Mouse (Mus musculus) neural tube, embryonic 15.5 days (tissue): Measurements from ENCODE around the gene Chn2. TPM values are rescaled to one million over a fixed set of nuclear protein-coding genes. Genes with fewer than 3 reads are reported as not detected.

ENCODE experiments used
- ATAC-seq: fragments of 200-750 bp; cut with Nextera tagmentation; 2 replicates; pipeline ENCODE4 v1.8.0; 2017; ENCODE audit warnings: mild to moderate bottlenecking, moderate TSS enrichment, moderate library complexity; ENCODE audit not compliant: low FRiP score
- H3K27ac ChIP-seq: fragments of 300-500 bp; sonication (generic); replicated peaks from 2 replicates; pipeline ENCODE4 v1.5.1; 2015; ENCODE audit warnings: mild to moderate bottlenecking, inconsistent platforms
- H3K27me3 ChIP-seq: fragments of 300-500 bp; sonication (generic); replicated peaks from 2 replicates; pipeline ENCODE4 v1.6.1; 2015; ENCODE audit warnings: inconsistent platforms
- H3K36me3 ChIP-seq: fragments of 300-500 bp; sonication (generic); 2 replicates; pipeline ENCODE4 v1.6.1; 2015; ENCODE audit warnings: inconsistent platforms
- H3K4me1 ChIP-seq: fragments of 300-500 bp; sonication (generic); 2 replicates; pipeline ENCODE4 v1.6.1; 2015; ENCODE audit warnings: inconsistent platforms
- H3K4me2 ChIP-seq: fragments of 300-500 bp; sonication (generic); 2 replicates; pipeline ENCODE4 v1.6.1; 2015; ENCODE audit warnings: inconsistent platforms, mild to moderate bottlenecking, moderate library complexity
- H3K4me3 ChIP-seq: fragments of 300-500 bp; sonication (generic); replicated peaks from 2 replicates; pipeline ENCODE4 v1.5.1; 2015; ENCODE audit warnings: mild to moderate bottlenecking, inconsistent platforms
- H3K9ac ChIP-seq: fragments of 300-500 bp; sonication (generic); replicated peaks from 2 replicates; pipeline ENCODE4 v1.6.1; 2015; ENCODE audit warnings: mild to moderate bottlenecking, inconsistent platforms
- H3K9me3 ChIP-seq: fragments of 300-500 bp; sonication (generic); replicated peaks from 2 replicates; pipeline ENCODE4 v1.6.1; 2016; ENCODE audit warnings: inconsistent platforms
- WGBS: fragments of 180-500 bp; shearing (Covaris S2); methylation state at CpG from one replicate; pipeline ENCODE4 v1.1.7; 2015; ENCODE audit warnings: mixed read lengths; 5-methylcytosine and 5-hydroxymethylcytosine counted together
- polyA plus RNA-seq: library from polyadenylated mRNA; unstranded; fragments of >200 nt; fragmentation: Nextera tagmentation; extraction: Ambion mirVana; gene quantifications from 2 replicates; pipeline ENCODE4 v1.2.1, GENCODE M21; 2015

Chn2 gene
- polyA plus RNA-seq, 1 experiment from 2014 or later = 17.6 TPM

DNA sequence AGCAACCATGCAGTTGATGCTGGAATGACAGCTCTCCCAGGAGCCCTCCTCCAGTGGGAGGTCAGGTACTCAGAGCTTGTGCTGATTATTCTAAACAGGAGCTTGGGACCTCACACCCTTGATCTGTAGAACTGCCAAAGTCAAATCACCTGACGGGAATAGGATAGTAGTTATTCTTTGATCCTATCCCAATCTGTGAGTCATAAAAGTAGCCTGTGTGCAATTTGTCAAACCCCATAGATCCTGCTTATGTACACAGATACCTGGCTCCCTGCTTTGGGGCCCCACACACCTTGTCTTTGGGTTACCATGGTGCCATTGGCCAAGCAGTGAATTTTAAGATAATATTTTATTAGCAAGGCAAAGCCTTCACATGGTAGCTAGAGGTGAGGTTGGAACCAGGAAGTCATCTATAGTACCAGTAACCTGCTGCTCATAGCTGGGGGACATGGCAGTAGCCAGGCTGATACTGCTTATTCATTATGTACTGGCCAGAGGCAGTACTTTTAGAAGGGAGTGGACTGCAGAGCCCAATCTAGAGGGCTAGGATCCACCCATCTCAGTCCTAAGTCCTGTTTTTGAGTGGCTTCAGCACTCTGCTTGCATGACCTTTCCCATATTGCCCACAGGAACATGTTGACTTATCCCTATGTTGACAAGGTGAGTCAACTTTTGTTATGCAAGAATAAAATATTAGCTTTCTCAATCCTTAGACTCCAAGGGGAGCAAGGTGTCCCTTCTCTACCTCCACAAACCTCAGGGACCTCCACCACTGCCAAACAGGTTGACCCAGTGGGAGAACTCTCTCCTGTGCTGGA, 139.9 kb downstream of the Chn2 start:
- H3K36me3 ChIP-seq = no peaks in the 10 kb centered on the region

DNA sequence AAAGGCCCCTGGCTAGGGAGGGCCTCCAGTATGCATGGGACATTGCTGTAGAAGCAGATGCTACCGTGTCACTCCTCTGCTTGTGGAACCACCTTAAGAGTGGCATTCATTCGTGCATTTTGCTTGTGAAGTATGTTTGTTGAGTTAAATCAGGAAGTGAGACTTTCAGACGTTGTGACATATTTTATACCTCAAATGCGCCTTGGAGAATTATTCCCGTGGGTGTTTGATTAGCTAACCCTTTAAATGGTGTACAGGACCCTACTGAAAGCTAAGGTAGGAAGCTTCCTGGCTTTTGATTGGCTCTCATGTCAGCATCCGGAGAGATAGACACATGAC, 140.5 kb downstream of the Chn2 start:
- H3K9me3 ChIP-seq = no peaks in the 10 kb centered on the region
- no peaks in the 10 kb centered on the region for H3K36me3 ChIP-seq
- H3K27ac ChIP-seq = no peak overlapping the region
- no peak overlapping the region for H3K9ac ChIP-seq
- H3K4me3 ChIP-seq = no peak overlapping the region
- H3K4me1 ChIP-seq = peaks cover 7% of the 10 kb centered on the region
- no peak overlapping the region for H3K4me2 ChIP-seq
- no peaks in the 10 kb centered on the region for H3K27me3 ChIP-seq
- ATAC-seq = no peak
- WGBS = 90% methylated on average over 6 of the region's 6 CpGs

More for the DNA sequence above, 139.9 kb downstream of the Chn2 start:
- H3K4me3 ChIP-seq = no peak overlapping the region
- 86% methylated on average over 1 of the region's 1 CpGs for WGBS
- no peak for ATAC-seq
- no peak overlapping the region for H3K9ac ChIP-seq
- peaks cover 7% of the 10 kb centered on the region for H3K4me1 ChIP-seq
- H3K4me2 ChIP-seq = no peak overlapping the region
- H3K27me3 ChIP-seq = no peaks in the 10 kb centered on the region
- H3K27ac ChIP-seq = no peak overlapping the region
- H3K9me3 ChIP-seq = no peaks in the 10 kb centered on the region

DNA sequence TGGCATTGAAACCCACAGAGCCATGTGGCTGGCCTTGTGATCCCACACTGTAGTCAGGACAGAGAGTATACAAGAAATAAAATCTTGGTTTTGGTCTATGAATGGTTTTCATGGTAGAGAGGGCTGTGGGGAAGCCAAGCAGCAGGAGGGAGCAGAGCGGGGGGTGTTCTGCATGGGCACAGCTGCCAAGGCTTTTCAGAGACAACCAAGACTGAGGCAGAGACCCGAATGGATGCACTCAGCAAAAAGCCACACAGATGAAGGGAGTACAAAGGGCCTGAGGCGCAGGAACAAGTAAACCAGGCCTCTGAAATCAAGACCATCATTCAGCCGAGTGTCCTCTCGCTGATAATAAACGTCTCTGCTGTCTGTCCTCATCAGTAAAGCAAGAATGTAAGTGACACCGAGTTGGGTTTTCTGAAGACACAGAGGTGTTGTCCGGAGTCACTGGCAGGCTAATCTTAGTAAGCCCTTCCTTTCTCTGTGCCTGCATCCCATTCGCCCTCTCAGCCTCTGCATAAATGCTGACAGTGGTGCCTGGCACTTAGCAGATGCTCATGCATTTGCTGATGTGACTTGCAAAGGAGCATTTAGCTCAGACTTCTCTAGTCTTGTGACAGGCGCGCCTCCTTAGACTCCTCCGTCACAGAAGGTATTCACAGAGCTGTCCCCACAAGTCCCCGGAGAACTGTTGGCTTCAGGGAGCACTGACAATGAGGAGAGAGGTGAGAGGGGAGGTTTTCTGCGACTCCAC, 144.6 kb downstream of the Chn2 start:
- Histone ChIP-seq H3K4me3 (no peak overlapping the region), H3K9me3 (no peaks in the 10 kb centered on the region), H3K4me2 (no peak overlapping the region), H3K9ac (no peak overlapping the region), H3K27me3 (no peaks in the 10 kb centered on the region), H3K36me3 (no peaks in the 10 kb centered on the region), H3K27ac (no peak overlapping the region), H3K4me1 (no peaks in the 10 kb centered on the region)
- 53% methylated on average over 14 of the region's 14 CpGs for WGBS
- ATAC-seq = no peak

DNA sequence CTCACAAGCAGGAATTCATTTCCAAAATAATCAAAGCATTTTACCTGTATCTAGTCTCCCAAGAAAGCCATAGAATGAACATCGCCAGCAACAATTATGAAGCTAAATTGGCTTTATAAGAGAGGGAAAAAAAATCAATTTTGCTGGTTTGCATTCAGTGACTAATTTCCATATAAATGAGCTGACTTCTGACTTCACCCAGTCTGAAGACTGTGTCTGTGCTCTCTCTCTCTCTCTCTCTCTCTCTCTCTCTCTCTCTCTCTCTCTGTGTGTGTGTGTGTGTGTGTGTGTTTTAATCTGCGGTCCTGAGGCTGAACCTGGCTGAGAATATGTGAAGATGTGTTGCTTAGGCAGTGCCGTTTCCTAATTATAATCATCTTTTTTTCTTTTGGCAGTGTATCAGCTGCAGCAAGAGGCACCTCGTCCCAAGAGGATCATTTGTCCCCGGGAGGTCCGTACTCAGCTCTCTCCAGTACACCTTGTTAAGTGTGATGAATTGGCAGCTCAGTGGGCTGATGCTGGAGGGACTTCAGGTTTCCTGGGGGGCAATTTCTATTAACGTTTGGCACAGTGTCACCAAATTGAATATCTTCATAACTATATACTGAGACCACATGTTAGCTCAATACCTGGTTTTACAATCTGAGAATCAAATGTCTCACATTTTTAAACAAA, 154.4 kb downstream of the Chn2 start:
- H3K27me3 ChIP-seq = no peaks in the 10 kb centered on the region
- no peak overlapping the region for H3K9ac ChIP-seq
- H3K9me3 ChIP-seq = no peaks in the 10 kb centered on the region
- WGBS = 22% methylated on average over 7 of the region's 7 CpGs
- H3K4me3 ChIP-seq = no peak overlapping the region
- no peaks in the 10 kb centered on the region for H3K36me3 ChIP-seq
- ATAC-seq = peak; percentile 38; the same call in 1 of the 2 replicates
- H3K4me2 ChIP-seq = no peak overlapping the region
- H3K4me1 ChIP-seq = peaks cover 4% of the 10 kb centered on the region; the same call in 1 of the 2 replicates
- H3K27ac ChIP-seq = no peak overlapping the region

DNA sequence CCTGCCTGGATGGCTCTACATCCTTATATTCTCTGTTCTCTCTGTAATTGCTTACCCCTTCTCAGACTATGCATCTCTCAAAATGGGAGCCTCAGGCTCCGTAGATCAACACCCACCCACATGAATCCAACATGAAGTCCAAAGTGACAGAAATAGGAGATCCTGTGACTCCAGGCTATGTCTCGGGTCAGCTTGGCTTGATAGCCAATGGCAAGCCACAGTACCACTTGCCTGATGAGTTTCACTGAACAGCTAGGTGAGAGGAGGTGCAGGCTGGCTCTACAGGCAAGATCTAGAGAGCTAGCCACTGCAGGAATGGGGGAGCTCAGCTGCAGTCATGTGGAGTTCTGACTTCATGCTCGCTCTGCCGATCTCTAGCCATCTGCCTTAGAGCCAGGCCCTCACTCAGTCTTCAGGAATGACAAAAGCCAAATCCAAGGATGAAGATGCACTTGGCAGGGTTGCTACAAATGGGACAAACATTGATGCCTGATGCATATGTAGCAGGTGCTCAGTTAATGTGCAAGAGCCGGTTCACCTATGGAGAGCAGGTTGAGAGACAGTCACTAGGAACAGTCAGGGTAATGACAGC, 158.6 kb downstream of the Chn2 start:
- H3K9me3 ChIP-seq = no peaks in the 10 kb centered on the region
- no peak overlapping the region for H3K27ac ChIP-seq
- ATAC-seq = no peak
- 95% methylated on average over 5 of the region's 5 CpGs for WGBS
- H3K27me3 ChIP-seq = no peaks in the 10 kb centered on the region
- no peak overlapping the region for H3K4me2 ChIP-seq
- no peaks in the 10 kb centered on the region for H3K36me3 ChIP-seq
- no peak overlapping the region for H3K4me3 ChIP-seq
- H3K9ac ChIP-seq = no peak overlapping the region
- H3K4me1 ChIP-seq = peaks cover 4% of the 10 kb centered on the region; the same call in 1 of the 2 replicates

DNA sequence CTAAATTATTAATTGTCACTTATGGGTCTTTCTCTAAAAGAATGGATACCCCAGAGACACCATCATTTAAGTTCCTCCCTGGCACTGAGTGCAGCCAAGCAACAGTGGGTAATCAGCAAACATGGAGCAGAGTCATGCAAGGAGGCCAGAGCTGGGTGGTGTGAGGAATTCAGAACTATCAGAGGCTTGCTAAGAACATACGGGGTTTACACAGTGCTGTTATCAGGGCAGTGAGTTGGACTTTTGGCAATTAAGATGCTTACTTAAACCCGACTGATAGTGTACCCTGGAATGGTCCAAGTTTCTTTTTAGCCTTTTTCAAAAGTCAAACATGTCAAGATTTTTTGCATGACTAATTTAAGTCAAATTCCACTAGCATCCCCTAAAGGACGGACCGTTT, 160.2 kb downstream of the Chn2 start:
- ATAC-seq = no peak
- no peak overlapping the region for H3K4me2 ChIP-seq
- H3K4me3 ChIP-seq = no peak overlapping the region
- WGBS = 55% methylated on average over 4 of the region's 4 CpGs
- no peaks in the 10 kb centered on the region for H3K9me3 ChIP-seq
- H3K27me3 ChIP-seq = no peaks in the 10 kb centered on the region
- H3K36me3 ChIP-seq = no peaks in the 10 kb centered on the region
- no peaks in the 10 kb centered on the region for H3K4me1 ChIP-seq
- no peak overlapping the region for H3K9ac ChIP-seq
- H3K27ac ChIP-seq = no peak overlapping the region

DNA sequence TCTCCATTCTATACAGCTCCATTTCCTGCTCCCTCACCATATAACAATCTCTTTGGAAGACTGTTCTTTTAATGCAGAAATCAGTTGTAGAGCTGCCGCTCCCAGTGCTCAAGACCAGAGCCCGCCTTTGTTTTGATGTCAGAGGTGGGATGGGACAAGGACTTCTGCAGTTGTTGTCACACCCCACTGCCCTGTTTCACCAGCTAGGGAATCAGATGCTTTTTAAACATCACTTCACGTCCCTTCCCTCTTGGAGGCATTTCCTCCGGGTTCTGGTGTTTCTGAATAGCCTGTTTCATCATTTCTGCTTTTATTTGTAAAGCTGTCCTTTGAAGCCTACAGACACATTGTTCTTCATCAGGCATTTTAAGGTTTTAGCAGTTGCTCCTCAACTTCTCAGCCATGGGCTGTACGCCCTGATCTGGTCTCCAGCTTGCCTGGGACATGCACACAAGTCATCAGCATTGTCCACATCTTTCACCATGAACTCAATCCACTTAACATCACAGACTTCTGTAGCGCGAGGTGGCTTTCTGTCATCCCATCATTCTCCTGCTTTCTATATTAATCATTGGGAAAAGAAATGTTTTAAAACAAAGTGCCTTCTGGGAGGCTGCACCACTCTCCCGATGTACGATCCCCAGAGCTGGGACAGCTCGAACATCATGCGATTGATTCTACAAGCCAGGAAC, 160.8 kb downstream of the Chn2 start:
- Histone ChIP-seq H3K9me3 (no peaks in the 10 kb centered on the region), H3K4me3 (no peak overlapping the region), H3K9ac (no peak overlapping the region), H3K4me2 (no peak overlapping the region), H3K27ac (no peak overlapping the region), H3K36me3 (no peaks in the 10 kb centered on the region), H3K27me3 (no peaks in the 10 kb centered on the region), H3K4me1 (no peaks in the 10 kb centered on the region)
- ATAC-seq = no peak
- whole genome bisulfite sequencing = 75% methylated on average over 11 of the region's 11 CpGs

DNA sequence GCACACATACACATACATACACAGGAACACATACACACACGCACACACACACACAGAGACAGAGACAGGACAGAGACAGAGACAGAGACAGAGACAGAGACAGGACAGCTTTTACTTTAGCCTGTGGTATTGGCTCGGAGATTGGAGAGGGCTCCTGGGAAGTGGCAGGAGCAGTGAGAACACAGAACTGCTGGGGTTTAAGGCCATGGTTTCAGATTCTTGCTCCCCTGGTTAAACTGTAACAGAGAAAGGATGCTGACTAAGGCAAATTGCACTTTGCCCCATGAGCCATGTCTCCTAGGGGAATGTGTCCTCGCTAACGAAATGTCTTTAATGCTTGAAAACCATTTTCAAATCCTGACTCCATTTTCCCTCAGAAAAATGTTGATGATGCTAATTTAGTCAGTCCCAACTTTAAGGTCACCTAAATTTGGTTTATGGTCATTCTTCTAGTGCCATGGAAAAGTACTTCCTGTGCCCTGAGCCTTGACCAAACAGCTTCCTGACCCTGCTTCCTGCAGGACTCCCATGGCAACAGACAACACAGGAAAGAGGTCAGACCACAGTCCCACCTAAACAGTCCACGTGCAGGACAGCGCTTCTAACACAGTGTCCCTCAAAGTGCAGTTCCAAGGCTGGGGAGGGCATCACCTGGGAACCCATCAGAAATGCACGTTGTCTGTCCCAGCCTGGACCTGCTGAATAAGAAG, 163.1 kb downstream of the Chn2 start:
- no peaks in the 10 kb centered on the region for H3K27me3 ChIP-seq
- no peak overlapping the region for H3K27ac ChIP-seq
- no peak for ATAC-seq
- no peak overlapping the region for H3K4me2 ChIP-seq
- no peaks in the 10 kb centered on the region for H3K36me3 ChIP-seq
- H3K4me3 ChIP-seq = no peak overlapping the region
- no peak overlapping the region for H3K9ac ChIP-seq
- no peaks in the 10 kb centered on the region for H3K4me1 ChIP-seq
- WGBS = 80% methylated on average over 7 of the region's 7 CpGs
- H3K9me3 ChIP-seq = no peaks in the 10 kb centered on the region

DNA sequence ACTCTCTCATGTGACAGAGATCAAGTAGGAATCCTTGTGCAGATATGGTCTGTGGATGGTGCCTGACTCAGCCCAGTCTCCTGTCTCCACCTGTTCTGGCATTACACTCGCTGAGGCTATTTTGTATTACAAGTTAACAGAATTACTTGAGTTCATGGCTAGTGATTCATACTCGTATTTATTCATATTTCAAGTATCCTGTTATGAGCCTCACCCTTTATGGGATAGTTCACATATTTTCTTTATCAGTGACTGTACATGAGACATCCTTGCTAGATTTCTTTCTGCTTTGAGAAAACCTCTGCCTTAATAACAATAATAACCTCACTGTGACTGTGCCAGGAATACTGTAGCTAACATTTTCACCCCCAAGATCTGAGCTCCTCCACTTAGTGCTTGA, 164.0 kb downstream of the Chn2 start:
- no peak for ATAC-seq
- H3K27ac ChIP-seq = no peak overlapping the region
- no peaks in the 10 kb centered on the region for H3K36me3 ChIP-seq
- no peak overlapping the region for H3K9ac ChIP-seq
- no peaks in the 10 kb centered on the region for H3K9me3 ChIP-seq
- H3K4me3 ChIP-seq = no peak overlapping the region
- H3K4me2 ChIP-seq = no peak overlapping the region
- no peaks in the 10 kb centered on the region for H3K27me3 ChIP-seq
- no peaks in the 10 kb centered on the region for H3K4me1 ChIP-seq
- WGBS = 88% methylated on average over 2 of the region's 2 CpGs

DNA sequence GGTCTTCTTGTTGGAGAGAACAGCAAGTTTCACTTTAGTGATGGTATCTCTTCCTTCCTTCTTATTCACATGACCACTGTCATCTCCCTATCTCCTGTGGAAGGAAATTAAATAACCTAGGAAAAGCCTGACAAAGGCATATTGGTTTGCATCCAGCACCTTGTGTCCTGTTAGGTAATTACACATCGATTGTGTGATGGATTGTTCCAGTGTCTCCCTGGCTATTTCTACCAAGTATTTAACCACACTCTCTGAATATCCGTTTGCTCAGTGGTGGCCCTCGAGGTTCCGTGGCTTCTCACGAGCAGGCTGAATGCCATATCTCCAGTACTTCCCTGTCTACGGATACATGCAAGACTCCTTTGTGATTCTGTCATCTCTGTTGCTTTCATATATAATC, 164.6 kb downstream of the Chn2 start:
- no peak overlapping the region for H3K4me3 ChIP-seq
- H3K4me1 ChIP-seq = no peaks in the 10 kb centered on the region
- H3K9me3 ChIP-seq = no peaks in the 10 kb centered on the region
- ATAC-seq = no peak
- H3K27ac ChIP-seq = no peak overlapping the region
- no peak overlapping the region for H3K9ac ChIP-seq
- H3K36me3 ChIP-seq = no peaks in the 10 kb centered on the region
- H3K4me2 ChIP-seq = no peak overlapping the region
- no peaks in the 10 kb centered on the region for H3K27me3 ChIP-seq
- 92% methylated on average over 6 of the region's 6 CpGs for WGBS

DNA sequence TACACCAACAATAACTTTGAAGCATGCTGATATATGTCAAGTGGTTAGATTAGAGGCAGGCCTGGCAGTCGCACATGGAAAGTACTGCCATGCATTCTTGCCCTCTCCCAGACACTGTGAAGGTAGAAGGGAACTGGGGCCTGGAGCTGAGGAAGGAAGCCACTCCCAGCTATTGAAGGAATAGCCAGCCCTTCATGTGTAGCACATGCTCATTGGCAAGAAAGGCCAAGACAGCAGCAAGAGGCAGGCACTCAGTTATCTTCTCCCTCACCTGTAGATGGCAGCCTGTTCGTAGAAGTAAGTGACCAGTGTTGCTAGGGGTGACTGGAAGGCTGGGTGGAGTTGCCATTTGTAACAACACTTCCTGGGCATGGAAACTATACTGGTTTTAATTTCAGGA, 165.6 kb downstream of the Chn2 start:
- H3K9me3 ChIP-seq = no peaks in the 10 kb centered on the region
- 58% methylated on average over 2 of the region's 2 CpGs for WGBS

More for the DNA sequence above, 165.6 kb downstream of the Chn2 start:
- ATAC-seq = no peak
- H3K4me1 ChIP-seq = no peaks in the 10 kb centered on the region
- no peaks in the 10 kb centered on the region for H3K27me3 ChIP-seq
- H3K27ac ChIP-seq = no peak overlapping the region
- no peaks in the 10 kb centered on the region for H3K36me3 ChIP-seq
- H3K4me2 ChIP-seq = no peak overlapping the region
- no peak overlapping the region for H3K4me3 ChIP-seq
- H3K9ac ChIP-seq = no peak overlapping the region
